Mouse (Mus musculus) stomach, postnatal 0 days (tissue): ENCODE measurements around the gene Ptprn2. TPM values are rescaled to one million over a fixed set of nuclear protein-coding genes. Genes with fewer than 3 reads are reported as not detected.
A peak's percentile ranks its signal among the peaks of the same experiment; 100 is the strongest.

Experiments
- ATAC-seq: fragments of 200-750 bp; cut with Nextera tagmentation; 2 replicates; pipeline ENCODE4 v1.8.0; 2017; ENCODE audit not compliant: low FRiP score, low TSS enrichment
- DNase-seq: peaks from one replicate; pipeline ENCODE4 v3.0.0-alpha.2; 2016; ENCODE audit warnings: low spot score
- H3K27ac ChIP-seq: fragments of 300-500 bp; sonication (generic); replicated peaks from 2 replicates; pipeline ENCODE4 v1.5.1; 2014; ENCODE audit warnings: mild to moderate bottlenecking, control low read depth
- H3K27me3 ChIP-seq: fragments of 300-500 bp; sonication (generic); 2 replicates; pipeline ENCODE4 v1.6.1; 2014; ENCODE audit warnings: low read length; ENCODE audit not compliant: control insufficient read depth, insufficient read depth
- H3K36me3 ChIP-seq: fragments of 300-500 bp; sonication (generic); 2 replicates; pipeline ENCODE4 v1.6.1; 2014; ENCODE audit warnings: low read length, mixed read lengths; ENCODE audit not compliant: control insufficient read depth, insufficient read depth
- H3K4me1 ChIP-seq: fragments of 300-500 bp; sonication (generic); replicated peaks from 2 replicates; pipeline ENCODE4 v1.6.1; 2014; ENCODE audit warnings: antibody characterized with exemption; ENCODE audit not compliant: control insufficient read depth, insufficient read depth
- H3K4me2 ChIP-seq: fragments of 300-500 bp; sonication (generic); replicated peaks from 2 replicates; pipeline ENCODE4 v1.6.1; 2014; ENCODE audit warnings: low read depth, mild to moderate bottlenecking, control low read depth, moderate library complexity
- H3K4me3 ChIP-seq: fragments of 300-500 bp; sonication (generic); 2 replicates; pipeline ENCODE4 v1.5.1; 2014; ENCODE audit warnings: low read depth, low read length, control low read depth
- H3K9ac ChIP-seq: fragments of 300-500 bp; sonication (generic); 2 replicates; pipeline ENCODE4 v1.6.1; 2014; ENCODE audit warnings: mild to moderate bottlenecking, low read length, control low read depth, mixed read lengths
- H3K9me3 ChIP-seq: fragments of 300-500 bp; sonication (generic); 2 replicates; pipeline ENCODE4 v1.6.1; 2016; ENCODE audit warnings: low read length; ENCODE audit not compliant: control insufficient read depth
- CTCF ChIP-seq: IDR thresholded peaks from 2 replicates; pipeline ENCODE4 v1.5.1; 2016; ENCODE audit warnings: antibody characterized with exemption, low read depth, mild to moderate bottlenecking, moderate library complexity
- EP300 ChIP-seq: optimal IDR thresholded peaks from 2 replicates; pipeline ENCODE3; 2016; ENCODE audit warnings: antibody characterized with exemption
- WGBS: fragments of 180-500 bp; shearing (Covaris S2); extraction: QIAGEN DNeasy Blood & Tissue Kit; methylation state at CpG from one replicate; pipeline ENCODE4 v1.1.7; 2014; 5-methylcytosine and 5-hydroxymethylcytosine counted together
- polyA plus RNA-seq: library from polyadenylated mRNA; unstranded; fragments of >200 nt; fragmentation: Nextera tagmentation; extraction: Ambion mirVana; gene quantifications from 2 replicates; pipeline ENCODE4 v1.2.1, GENCODE M21; 2015

Ptprn2 gene
- polyA plus RNA-seq, 1 experiment from 2014 or later = 6.0 TPM

- Histone ChIP-seq H3K27me3 (no peaks in the 10 kb centered on the region), H3K4me3 (no peak overlapping the region), H3K36me3 (no peaks in the 10 kb centered on the region), H3K4me2 (no peak overlapping the region), H3K9me3 (no peaks in the 10 kb centered on the region), H3K27ac (no peak overlapping the region), H3K4me1 (no peaks in the 10 kb centered on the region), H3K9ac (no peak overlapping the region)
- ATAC-seq (no peak), DNase-seq (no peak)
- WGBS = 47% methylated on average over 7 of the region's 7 CpGs
- 0 out of 2 replicates have a peak, but pooled peaks have one; percentile 4 for TF ChIP-seq CTCF
- TF ChIP-seq EP300 = no peak
Observed at GRCm38 (mm10) chr12:116827748-116828147, 342.2 kb downstream of the Ptprn2 start.

- no peak overlapping the region for H3K9ac ChIP-seq
- no peak overlapping the region for H3K4me2 ChIP-seq
- H3K27ac ChIP-seq = no peak overlapping the region
- TF ChIP-seq CTCF = no peak
- TF ChIP-seq EP300 = no peak
- no peaks in the 10 kb centered on the region for H3K9me3 ChIP-seq
- no peak overlapping the region for H3K4me3 ChIP-seq
- no peaks in the 10 kb centered on the region for H3K36me3 ChIP-seq
- no peaks in the 10 kb centered on the region for H3K4me1 ChIP-seq
- 54% methylated on average over 3 of the region's 3 CpGs for WGBS
- H3K27me3 ChIP-seq = no peaks in the 10 kb centered on the region
- DNase-seq = no peak
- no peak for ATAC-seq
Observed at GRCm38 (mm10) chr12:116838611-116839192, 353.2 kb downstream of the Ptprn2 start.

GRCm38 (mm10) chr12:116842723-116843272 is 357.3 kb downstream of the Ptprn2 start:
- H3K36me3 ChIP-seq = no peaks in the 10 kb centered on the region
- DNase-seq (no peak), ATAC-seq (no peak)
- H3K9me3 ChIP-seq = no peaks in the 10 kb centered on the region
- TF ChIP-seq EP300 (no peak), CTCF (no peak)
- WGBS = 71% methylated on average over 8 of the region's 8 CpGs
- no peak overlapping the region for H3K9ac ChIP-seq
- H3K27me3 ChIP-seq = no peaks in the 10 kb centered on the region
- H3K4me1 ChIP-seq = no peaks in the 10 kb centered on the region
- no peak overlapping the region for H3K27ac ChIP-seq
- H3K4me3 ChIP-seq = no peak overlapping the region
- no peak overlapping the region for H3K4me2 ChIP-seq

GRCm38 (mm10) chr12:116846220-116846619 is 360.7 kb downstream of the Ptprn2 start:
- H3K4me3 ChIP-seq = no peak overlapping the region
- H3K27me3 ChIP-seq = no peaks in the 10 kb centered on the region
- H3K27ac ChIP-seq = no peak overlapping the region
- H3K4me2 ChIP-seq = no peak overlapping the region
- no peaks in the 10 kb centered on the region for H3K4me1 ChIP-seq
- no peak overlapping the region for H3K9ac ChIP-seq
- no peak for ATAC-seq
- DNase-seq = no peak
- TF ChIP-seq CTCF = no peak
- TF ChIP-seq EP300 = no peak
- no peaks in the 10 kb centered on the region for H3K9me3 ChIP-seq
- H3K36me3 ChIP-seq = no peaks in the 10 kb centered on the region

GRCm38 (mm10) chr12:116847021-116847420 is 361.5 kb downstream of the Ptprn2 start:
- no peak overlapping the region for H3K9ac ChIP-seq
- 81% methylated on average over 4 of the region's 4 CpGs for WGBS
- no peaks in the 10 kb centered on the region for H3K27me3 ChIP-seq
- TF ChIP-seq CTCF = no peak
- no peak for TF ChIP-seq EP300
- no peaks in the 10 kb centered on the region for H3K4me1 ChIP-seq
- H3K27ac ChIP-seq = no peak overlapping the region
- DNase-seq = no peak
- H3K36me3 ChIP-seq = no peaks in the 10 kb centered on the region
- no peak overlapping the region for H3K4me2 ChIP-seq
- no peaks in the 10 kb centered on the region for H3K9me3 ChIP-seq
- no peak overlapping the region for H3K4me3 ChIP-seq
- no peak for ATAC-seq

- H3K4me1 ChIP-seq = no peaks in the 10 kb centered on the region
- no peak for ATAC-seq
Observed at GRCm38 (mm10) chr12:116856307-116856706, 370.8 kb downstream of the Ptprn2 start.

More at GRCm38 (mm10) chr12:116856307-116856706, 370.8 kb downstream of the Ptprn2 start:
- no peak for TF ChIP-seq CTCF
- TF ChIP-seq EP300 = no peak
- no peaks in the 10 kb centered on the region for H3K9me3 ChIP-seq
- no peak for DNase-seq
- no peak overlapping the region for H3K9ac ChIP-seq
- H3K4me3 ChIP-seq = no peak overlapping the region
- H3K4me2 ChIP-seq = no peak overlapping the region
- 56% methylated on average over 7 of the region's 7 CpGs for WGBS
- H3K27me3 ChIP-seq = no peaks in the 10 kb centered on the region
- no peak overlapping the region for H3K27ac ChIP-seq
- no peaks in the 10 kb centered on the region for H3K36me3 ChIP-seq
